Mouse (Mus musculus): ENCODE data around the gene Gstt3. TPM values are rescaled to one million over a fixed set of nuclear protein-coding genes. Genes with fewer than 3 reads are reported as not detected.

Gene Gstt3
- polyA plus RNA-seq (2012): 0.12 TPM in 1 of 2 replicates, not detected in the other

GRCm38 (mm10) chr10:75780769-75781578 is at the start of gene Gstt3, which contains the start of gene Gm20441:
Gene Gstt3, minus strand, starts transcription at chr10:75781414.
Gene Gm20441, minus strand, starts transcription at chr10:75780954.
- TF ChIP-seq TAL1 (IDR thresholded peaks at IDR 0.05; ENCODE audit: low read length) (no peak), GATA1 (IDR thresholded peaks at IDR 0.05; ENCODE audit: low read length) (no peak)
- peaks cover 74% of the 10 kb centered on the region for H3K27me3 ChIP-seq (ENCODE audit: control insufficient read depth)
- H3K36me3 ChIP-seq (ENCODE audit: control insufficient read depth): no peaks in the 10 kb centered on the region
- H3K4me1 ChIP-seq (ENCODE audit: control insufficient read depth): peaks cover 2% of the 10 kb centered on the region
- no peaks in the 10 kb centered on the region for H3K9me3 ChIP-seq (ENCODE audit: control insufficient read depth, low read length)
- H3K4me3 ChIP-seq (replicated peaks): peak within 1 kb of the TSS; percentile 38

GRCm38 (mm10) chr10:75830275-75830670 is 49.1 kb upstream of the Gstt3 start:
- H3K27me3 ChIP-seq (ENCODE audit: control insufficient read depth): peaks cover 26% of the 10 kb centered on the region
- H3K9me3 ChIP-seq (ENCODE audit: control insufficient read depth, low read length): no peaks in the 10 kb centered on the region
- H3K4me1 ChIP-seq (ENCODE audit: control insufficient read depth): peaks cover 29% of the 10 kb centered on the region
- H3K4me3 ChIP-seq (replicated peaks): no peak overlapping the region
- TF ChIP-seq GATA1 (IDR thresholded peaks at IDR 0.05; ENCODE audit: low read length): no peak
- no peak for TF ChIP-seq TAL1 (IDR thresholded peaks at IDR 0.05; ENCODE audit: low read length)
- no peaks in the 10 kb centered on the region for H3K36me3 ChIP-seq (ENCODE audit: control insufficient read depth)

GRCm38 (mm10) chr10:75829529-75830274 is 48.5 kb upstream of the Gstt3 start:
- TF ChIP-seq GATA1 (IDR thresholded peaks at IDR 0.05; ENCODE audit: low read length) (no peak), TAL1 (IDR thresholded peaks at IDR 0.05; ENCODE audit: low read length) (no peak)
- H3K36me3 ChIP-seq (ENCODE audit: control insufficient read depth): no peaks in the 10 kb centered on the region
- H3K4me3 ChIP-seq (replicated peaks): no peak overlapping the region

GRCm38 (mm10) chr10:75828500-75828931 is 47.3 kb upstream of the Gstt3 start:
- H3K9me3 ChIP-seq (ENCODE audit: control insufficient read depth, low read length): no peaks in the 10 kb centered on the region
- no peak overlapping the region for H3K4me3 ChIP-seq (replicated peaks)
- TF ChIP-seq GATA1 (IDR thresholded peaks at IDR 0.05; ENCODE audit: low read length) (no peak), TAL1 (IDR thresholded peaks at IDR 0.05; ENCODE audit: low read length) (no peak)
- peaks cover 13% of the 10 kb centered on the region for H3K27me3 ChIP-seq (ENCODE audit: control insufficient read depth)
- peaks cover 12% of the 10 kb centered on the region for H3K4me1 ChIP-seq (ENCODE audit: control insufficient read depth)
- no peaks in the 10 kb centered on the region for H3K36me3 ChIP-seq (ENCODE audit: control insufficient read depth)

More at GRCm38 (mm10) chr10:75829529-75830274, 48.5 kb upstream of the Gstt3 start:
- Histone ChIP-seq H3K4me1 (ENCODE audit: control insufficient read depth) (peaks cover 24% of the 10 kb centered on the region), H3K9me3 (ENCODE audit: control insufficient read depth, low read length) (no peaks in the 10 kb centered on the region), H3K27me3 (ENCODE audit: control insufficient read depth) (peaks cover 25% of the 10 kb centered on the region)

- Histone ChIP-seq H3K36me3 (ENCODE audit: control insufficient read depth) (no peaks in the 10 kb centered on the region), H3K9me3 (ENCODE audit: control insufficient read depth, low read length) (no peaks in the 10 kb centered on the region), H3K4me3 (replicated peaks) (no peak overlapping the region), H3K27me3 (ENCODE audit: control insufficient read depth) (peaks cover 6% of the 10 kb centered on the region), H3K4me1 (ENCODE audit: control insufficient read depth) (peaks cover 6% of the 10 kb centered on the region)
- TF ChIP-seq GATA1 (IDR thresholded peaks at IDR 0.05; ENCODE audit: low read length) (no peak), TAL1 (IDR thresholded peaks at IDR 0.05; ENCODE audit: low read length) (no peak)
Measured at GRCm38 (mm10) chr10:75827668-75828360, 46.6 kb upstream of the Gstt3 start.

- H3K36me3 ChIP-seq (ENCODE audit: control insufficient read depth): no peaks in the 10 kb centered on the region
- H3K4me3 ChIP-seq (replicated peaks): no peak overlapping the region
- no peaks in the 10 kb centered on the region for H3K4me1 ChIP-seq (ENCODE audit: control insufficient read depth)
- H3K9me3 ChIP-seq (ENCODE audit: control insufficient read depth, low read length): no peaks in the 10 kb centered on the region
- H3K27me3 ChIP-seq (ENCODE audit: control insufficient read depth): no peaks in the 10 kb centered on the region
- TF ChIP-seq GATA1 (IDR thresholded peaks at IDR 0.05; ENCODE audit: low read length): no peak
- no peak for TF ChIP-seq TAL1 (IDR thresholded peaks at IDR 0.05; ENCODE audit: low read length)
Measured at GRCm38 (mm10) chr10:75824530-75824929, 43.3 kb upstream of the Gstt3 start.

- TF ChIP-seq GATA1 (IDR thresholded peaks at IDR 0.05; ENCODE audit: low read length) (no peak), TAL1 (IDR thresholded peaks at IDR 0.05; ENCODE audit: low read length) (no peak)
- Histone ChIP-seq H3K4me1 (ENCODE audit: control insufficient read depth) (no peaks in the 10 kb centered on the region), H3K9me3 (ENCODE audit: control insufficient read depth, low read length) (no peaks in the 10 kb centered on the region), H3K27me3 (ENCODE audit: control insufficient read depth) (no peaks in the 10 kb centered on the region), H3K4me3 (replicated peaks) (no peak overlapping the region), H3K36me3 (ENCODE audit: control insufficient read depth) (no peaks in the 10 kb centered on the region)
Measured at GRCm38 (mm10) chr10:75823782-75824181, 42.6 kb upstream of the Gstt3 start.

- TF ChIP-seq TAL1 (IDR thresholded peaks at IDR 0.05; ENCODE audit: low read length) (no peak), GATA1 (IDR thresholded peaks at IDR 0.05; ENCODE audit: low read length) (no peak)
- Histone ChIP-seq H3K27me3 (ENCODE audit: control insufficient read depth) (no peaks in the 10 kb centered on the region), H3K4me1 (ENCODE audit: control insufficient read depth) (no peaks in the 10 kb centered on the region), H3K9me3 (ENCODE audit: control insufficient read depth, low read length) (no peaks in the 10 kb centered on the region), H3K36me3 (ENCODE audit: control insufficient read depth) (no peaks in the 10 kb centered on the region), H3K4me3 (replicated peaks) (no peak within 1 kb of the TSS)
Measured at GRCm38 (mm10) chr10:75822443-75822842, 41.2 kb upstream of the Gstt3 start, which contains the start of gene Gstt4. Gene Gstt4, minus strand, starts transcription at chr10:75822543.
